Mouse (Mus musculus): ENCODE measurements at regions not wholly inside any gene's neighbourhood (a gene's known extent, or its start where the extent isn't known, plus 50 kb on each side); places are given as distances from the start of the nearest gene placed in this dataset.
A peak's percentile ranks its signal among the peaks of the same experiment; 100 is the strongest.

DNA sequence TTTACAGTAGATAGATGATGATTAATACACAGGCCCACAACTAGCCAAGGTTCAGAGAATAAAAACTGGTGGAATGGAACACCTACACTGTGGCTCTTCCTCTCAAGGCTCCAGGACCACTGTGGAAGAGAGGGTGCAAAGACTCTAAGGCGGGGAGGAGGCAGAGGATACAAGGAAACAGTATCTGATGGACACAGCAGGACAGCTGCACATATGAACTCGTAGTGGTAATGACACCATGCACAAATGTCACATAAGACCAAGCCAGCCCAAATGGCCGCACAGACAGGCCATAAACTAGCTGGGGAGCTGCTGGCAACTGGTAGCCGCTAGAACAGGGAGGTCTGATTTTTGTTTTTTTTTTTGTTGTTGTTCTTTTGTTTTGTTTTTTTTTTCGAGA is 197.0 kb upstream of the Serp2 start:
- TF ChIP-seq NANOG (IDR thresholded peaks at IDR 0.05; ENCODE audit: borderline replicate concordance, low read length) (no peak), CTCF (conservative IDR thresholded peaks at IDR 0.05; ENCODE audit: low read length) (no peak), POU5F1 (IDR thresholded peaks at IDR 0.05; ENCODE audit: borderline replicate concordance, low read length) (no peak)
- Histone ChIP-seq H3K27me3 (ENCODE audit: insufficient read depth, low read length) (no peaks in the 10 kb centered on the region), H3K9me3 (ENCODE audit: low read length) (no peaks in the 10 kb centered on the region), H3K4me3 (replicated peaks; ENCODE audit: low read length) (no peak overlapping the region), H3K4me1 (replicated peaks; ENCODE audit: low read depth, low read length) (no peaks in the 10 kb centered on the region), H3K36me3 (ENCODE audit: insufficient read depth, low read length) (no peaks in the 10 kb centered on the region)

DNA sequence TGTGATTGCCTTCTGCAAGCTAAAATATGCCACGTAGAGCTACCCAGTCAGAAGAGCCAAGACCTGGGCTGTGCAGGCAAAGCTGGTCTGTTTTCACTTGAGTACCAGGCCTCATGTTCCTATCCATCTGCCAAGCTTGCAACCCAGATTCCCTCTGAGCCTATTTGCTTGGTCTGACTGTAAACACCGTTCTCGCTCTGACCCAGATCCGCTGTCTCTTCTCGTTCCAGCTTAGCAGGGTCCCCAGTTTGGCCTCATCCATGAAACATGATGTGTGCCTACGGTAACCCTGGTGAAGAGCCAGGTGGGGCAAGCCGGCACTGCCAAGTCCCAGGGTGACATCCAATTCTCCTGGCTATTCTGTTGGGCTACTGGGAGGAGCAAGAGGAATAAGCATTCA is 192.5 kb upstream of the Serp2 start:
- TF ChIP-seq POU5F1 (IDR thresholded peaks at IDR 0.05; ENCODE audit: borderline replicate concordance, low read length): no peak
- no peak for TF ChIP-seq NANOG (IDR thresholded peaks at IDR 0.05; ENCODE audit: borderline replicate concordance, low read length)
- no peak for TF ChIP-seq CTCF (conservative IDR thresholded peaks at IDR 0.05; ENCODE audit: low read length)
- Histone ChIP-seq H3K4me1 (replicated peaks; ENCODE audit: low read depth, low read length) (peaks cover 3% of the 10 kb centered on the region), H3K9me3 (ENCODE audit: low read length) (no peaks in the 10 kb centered on the region), H3K27me3 (ENCODE audit: insufficient read depth, low read length) (no peaks in the 10 kb centered on the region), H3K4me3 (replicated peaks; ENCODE audit: low read length) (no peak overlapping the region), H3K36me3 (ENCODE audit: insufficient read depth, low read length) (no peaks in the 10 kb centered on the region)

DNA sequence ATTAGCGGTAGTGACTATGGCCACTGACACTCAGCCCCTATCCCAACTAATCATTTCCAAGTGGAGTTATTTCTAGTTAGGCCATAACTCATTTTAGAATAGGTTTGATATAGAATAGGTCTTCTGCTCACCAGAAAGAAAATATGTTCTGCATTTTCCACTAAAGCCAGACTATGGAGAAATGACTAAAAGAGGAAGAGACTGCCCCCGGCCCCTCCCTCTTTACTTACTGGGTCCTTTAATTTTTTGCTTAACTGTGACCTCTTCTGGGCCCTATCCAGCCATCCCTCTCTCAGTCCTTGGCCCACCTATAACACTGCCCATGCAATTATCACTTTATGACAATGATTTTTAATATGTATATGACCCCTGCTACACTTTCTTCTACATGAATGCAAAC is 192.0 kb upstream of the Serp2 start:
- Histone ChIP-seq H3K9me3 (ENCODE audit: low read length) (no peaks in the 10 kb centered on the region), H3K4me1 (replicated peaks; ENCODE audit: low read depth, low read length) (peaks cover 3% of the 10 kb centered on the region), H3K4me3 (replicated peaks; ENCODE audit: low read length) (no peak overlapping the region), H3K36me3 (ENCODE audit: insufficient read depth, low read length) (no peaks in the 10 kb centered on the region), H3K27me3 (ENCODE audit: insufficient read depth, low read length) (no peaks in the 10 kb centered on the region)
- TF ChIP-seq NANOG (IDR thresholded peaks at IDR 0.05; ENCODE audit: borderline replicate concordance, low read length) (no peak), POU5F1 (IDR thresholded peaks at IDR 0.05; ENCODE audit: borderline replicate concordance, low read length) (no peak), CTCF (conservative IDR thresholded peaks at IDR 0.05; ENCODE audit: low read length) (no peak)

DNA sequence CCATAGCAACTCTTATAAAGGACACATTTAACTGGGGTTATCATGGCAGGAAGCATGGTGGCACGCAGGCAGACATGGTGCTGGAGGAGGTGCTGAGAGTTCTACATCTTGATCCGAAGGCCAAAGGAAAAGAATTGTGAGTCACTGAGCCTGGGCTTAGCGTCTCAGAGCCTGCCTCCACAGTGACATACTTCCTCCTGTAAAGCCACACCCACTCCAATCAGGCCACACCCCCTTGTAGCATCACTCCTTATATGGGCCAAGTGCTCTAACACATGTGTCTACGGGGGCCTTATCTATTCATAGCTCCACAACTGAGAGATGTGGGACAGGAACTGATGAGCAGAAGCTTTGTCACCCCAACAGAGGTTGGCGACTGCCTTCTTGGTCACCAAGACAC is 191.1 kb upstream of the Serp2 start:
- no peak for TF ChIP-seq CTCF (conservative IDR thresholded peaks at IDR 0.05; ENCODE audit: low read length)
- no peak for TF ChIP-seq NANOG (IDR thresholded peaks at IDR 0.05; ENCODE audit: borderline replicate concordance, low read length)
- TF ChIP-seq POU5F1 (IDR thresholded peaks at IDR 0.05; ENCODE audit: borderline replicate concordance, low read length): no peak
- no peak overlapping the region for H3K4me3 ChIP-seq (replicated peaks; ENCODE audit: low read length)
- no peaks in the 10 kb centered on the region for H3K27me3 ChIP-seq (ENCODE audit: insufficient read depth, low read length)
- peaks cover 3% of the 10 kb centered on the region for H3K4me1 ChIP-seq (replicated peaks; ENCODE audit: low read depth, low read length)
- H3K36me3 ChIP-seq (ENCODE audit: insufficient read depth, low read length): no peaks in the 10 kb centered on the region
- peaks cover 3% of the 10 kb centered on the region for H3K9me3 ChIP-seq (ENCODE audit: low read length)

DNA sequence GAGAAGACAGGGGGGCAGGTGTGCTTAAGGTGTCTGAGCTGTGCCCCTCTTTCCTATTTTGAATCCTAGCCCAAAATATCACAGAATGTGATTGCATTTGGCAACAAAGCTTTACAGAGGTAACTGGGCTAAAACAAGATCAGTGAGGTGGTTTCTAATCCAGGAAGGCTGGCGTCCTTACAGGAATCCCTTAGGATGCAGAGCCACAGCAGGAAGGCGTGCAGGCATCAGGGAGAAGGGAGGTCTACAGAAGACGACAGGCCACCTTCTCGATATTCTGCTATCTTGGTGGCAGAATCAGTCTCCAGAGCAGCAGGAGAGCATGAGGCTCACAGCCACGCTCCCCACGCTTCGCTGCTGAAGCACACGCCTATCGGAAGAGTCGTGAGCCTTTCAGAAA is 189.6 kb upstream of the Serp2 start:
- no peaks in the 10 kb centered on the region for H3K27me3 ChIP-seq (ENCODE audit: insufficient read depth, low read length)
- TF ChIP-seq POU5F1 (IDR thresholded peaks at IDR 0.05; ENCODE audit: borderline replicate concordance, low read length) (no peak), CTCF (conservative IDR thresholded peaks at IDR 0.05; ENCODE audit: low read length) (no peak), NANOG (IDR thresholded peaks at IDR 0.05; ENCODE audit: borderline replicate concordance, low read length) (no peak)
- no peaks in the 10 kb centered on the region for H3K36me3 ChIP-seq (ENCODE audit: insufficient read depth, low read length)
- H3K9me3 ChIP-seq (ENCODE audit: low read length): peaks cover 16% of the 10 kb centered on the region
- H3K4me3 ChIP-seq (replicated peaks; ENCODE audit: low read length): no peak overlapping the region
- peaks cover 3% of the 10 kb centered on the region for H3K4me1 ChIP-seq (replicated peaks; ENCODE audit: low read depth, low read length)

DNA sequence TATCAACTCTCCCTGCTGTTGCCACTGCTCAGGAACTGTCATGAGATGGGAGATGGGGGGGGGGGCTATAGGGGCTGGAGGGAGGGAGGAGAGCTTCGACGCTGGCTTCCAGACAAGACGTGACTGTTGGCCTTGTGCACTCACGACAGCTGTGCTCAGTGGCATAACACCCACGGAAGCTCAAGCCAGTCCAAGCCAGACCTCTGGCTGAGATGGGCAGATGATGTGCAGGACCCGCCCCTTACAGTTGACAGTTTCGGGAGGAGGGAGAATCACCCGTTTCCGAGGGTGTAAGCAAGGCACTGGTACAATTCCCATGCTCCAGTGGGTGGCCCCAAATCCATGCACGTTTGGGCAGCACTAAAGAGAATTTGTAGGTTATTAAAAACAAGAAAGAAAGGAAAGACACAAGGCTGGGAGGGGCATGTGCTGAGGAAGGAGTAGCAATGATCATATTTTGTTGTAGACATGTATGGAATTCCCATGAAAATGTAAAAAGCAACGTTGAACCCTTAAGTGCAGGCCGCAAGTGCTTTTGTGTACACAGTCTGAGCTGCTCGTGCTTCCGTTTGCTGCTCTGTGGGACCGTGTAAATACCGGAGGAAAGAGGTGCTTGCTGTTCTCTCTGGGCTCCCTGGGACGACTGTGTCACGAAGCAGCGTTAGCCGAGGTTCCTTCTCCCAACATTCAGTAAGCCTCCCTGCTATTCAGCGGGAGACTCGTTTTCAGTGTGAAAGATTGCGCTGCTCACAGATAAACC is 188.2 kb upstream of the Serp2 start:
- no peak for TF ChIP-seq CTCF (conservative IDR thresholded peaks at IDR 0.05; ENCODE audit: low read length)
- H3K27me3 ChIP-seq (ENCODE audit: insufficient read depth, low read length): no peaks in the 10 kb centered on the region
- peaks cover 16% of the 10 kb centered on the region for H3K9me3 ChIP-seq (ENCODE audit: low read length)

DNA sequence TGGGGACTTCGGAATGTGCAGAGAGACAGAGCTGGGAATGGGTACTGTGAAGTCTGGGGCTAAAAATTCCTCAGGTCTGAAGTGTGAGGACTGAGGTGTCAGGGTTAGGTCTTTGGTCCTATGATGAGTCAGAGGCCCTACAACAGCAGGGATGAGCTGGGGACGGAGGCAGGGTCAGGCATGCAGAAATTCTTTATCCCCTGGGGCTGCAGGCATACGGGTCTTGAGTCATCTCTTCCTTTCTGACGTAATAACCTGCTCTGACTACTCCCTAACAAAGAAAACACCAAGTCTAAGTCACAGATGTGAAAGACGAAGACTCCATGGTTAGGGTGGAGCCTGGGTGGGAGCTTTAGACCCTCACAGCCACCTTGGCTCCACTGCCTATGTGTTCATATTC is 185.6 kb upstream of the Serp2 start:
- no peaks in the 10 kb centered on the region for H3K27me3 ChIP-seq (ENCODE audit: insufficient read depth, low read length)

More for the DNA sequence above, 188.2 kb upstream of the Serp2 start:
- Histone ChIP-seq H3K4me1 (replicated peaks; ENCODE audit: low read depth, low read length) (peaks cover 6% of the 10 kb centered on the region), H3K36me3 (ENCODE audit: insufficient read depth, low read length) (no peaks in the 10 kb centered on the region), H3K4me3 (replicated peaks; ENCODE audit: low read length) (no peak overlapping the region)

DNA sequence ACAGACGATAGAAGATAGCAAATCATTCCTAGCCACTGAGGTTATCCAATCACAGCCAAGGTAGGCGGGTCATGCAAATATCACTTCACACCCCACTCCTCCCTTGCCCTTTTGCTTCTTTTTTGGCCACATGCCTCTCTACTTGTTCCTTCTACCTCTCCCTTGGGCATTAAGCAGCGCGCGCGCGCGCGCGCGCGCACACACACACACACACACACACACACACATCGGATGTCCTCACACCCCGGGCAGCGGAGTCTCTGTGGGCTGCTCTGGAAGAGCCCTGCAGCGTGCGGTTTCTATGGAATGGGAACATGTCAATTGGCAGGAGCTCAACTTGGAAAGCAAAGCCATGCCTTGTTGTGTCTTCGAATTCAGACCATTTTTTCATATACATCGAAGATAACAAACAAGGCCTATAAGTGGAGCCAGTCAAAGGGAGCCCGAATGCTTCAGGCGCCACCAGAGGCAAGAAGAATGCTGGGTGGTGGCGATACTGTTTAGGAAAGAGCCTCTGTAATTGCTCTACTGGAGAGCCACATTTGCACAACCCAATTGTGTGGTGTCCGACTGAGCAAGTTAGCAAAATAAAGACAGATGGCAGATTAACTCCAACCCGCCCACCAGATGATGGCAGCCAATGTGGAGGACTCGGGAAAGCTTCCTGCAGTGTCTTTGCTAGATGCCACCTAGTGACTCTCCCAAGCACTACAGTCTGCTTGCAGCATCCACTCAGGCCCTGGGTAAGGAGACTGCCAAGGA is 183.3 kb upstream of the Serp2 start:
- TF ChIP-seq CTCF (conservative IDR thresholded peaks at IDR 0.05; ENCODE audit: low read length) (peak; percentile 61), NANOG (IDR thresholded peaks at IDR 0.05; ENCODE audit: borderline replicate concordance, low read length) (0 out of 2 replicates have a peak, but pooled peaks have one; percentile 12), POU5F1 (IDR thresholded peaks at IDR 0.05; ENCODE audit: borderline replicate concordance, low read length) (no peak)
- Histone ChIP-seq H3K9me3 (ENCODE audit: low read length) (peaks cover 28% of the 10 kb centered on the region), H3K27me3 (ENCODE audit: insufficient read depth, low read length) (no peaks in the 10 kb centered on the region), H3K36me3 (ENCODE audit: insufficient read depth, low read length) (no peaks in the 10 kb centered on the region), H3K4me3 (replicated peaks; ENCODE audit: low read length) (peak overlapping the region; percentile 13; the same call in 1 of the 2 replicates), H3K4me1 (replicated peaks; ENCODE audit: low read depth, low read length) (peaks cover 36% of the 10 kb centered on the region)

More for the DNA sequence above, 185.6 kb upstream of the Serp2 start:
- no peaks in the 10 kb centered on the region for H3K36me3 ChIP-seq (ENCODE audit: insufficient read depth, low read length)
- peaks cover 18% of the 10 kb centered on the region for H3K9me3 ChIP-seq (ENCODE audit: low read length)
- TF ChIP-seq NANOG (IDR thresholded peaks at IDR 0.05; ENCODE audit: borderline replicate concordance, low read length) (no peak), CTCF (conservative IDR thresholded peaks at IDR 0.05; ENCODE audit: low read length) (no peak), POU5F1 (IDR thresholded peaks at IDR 0.05; ENCODE audit: borderline replicate concordance, low read length) (no peak)
- H3K4me3 ChIP-seq (replicated peaks; ENCODE audit: low read length): no peak overlapping the region
- peaks cover 21% of the 10 kb centered on the region for H3K4me1 ChIP-seq (replicated peaks; ENCODE audit: low read depth, low read length)

All from E14TG2a.4 (cell line).